Mouse (Mus musculus) Patski (cell line): ENCODE measurements at regions not wholly inside any gene's neighbourhood (a gene's known extent, or its start where the extent isn't known, plus 50 kb on each side); places are given as distances from the start of the nearest gene placed in this dataset.

Source experiments
- ATAC-seq: fragments of 100-300 bp; one replicate; pipeline ENCODE4 v1.8.0; 2021
- CTCF ChIA-PET: fragments of 350-600 bp; sonication (Branson Sonifier 250); formaldehyde crosslinking; loops from one replicate; lab custom pipeline; 2022; ENCODE audit warnings: inconsistent platforms; lab: Charles Lee
- POLR2A ChIA-PET: fragments of 350-600 bp; sonication (Branson Sonifier 250); formaldehyde crosslinking; loops from one replicate; lab custom pipeline; 2022; ENCODE audit warnings: antibody characterized with exemption, inconsistent platforms; lab: Charles Lee
- DNase-seq: peaks from one replicate; pipeline ENCODE4 v3.0.0-alpha.2; 2011; ENCODE audit warnings: low read depth, low spot score
- H3K27me3 ChIP-seq: fragments of 371-371 bp; one replicate; pipeline ENCODE4 v1.5.1; 2021
- CTCF ChIP-seq: fragments of 100-300 bp; IDR thresholded peaks from one replicate; pipeline ENCODE4 v1.5.1; 2021
- in situ Hi-C: fragments of 300-500 bp; cut with MboI; formaldehyde crosslinking; loops from 3 replicates; pipeline ENCODE4 v1.11.1; 2018; ENCODE audit warnings: low pct_unique_long_range_greater_than_20kb, mixed read lengths

- no peak for DNase-seq
- CTCF ChIA-PET: interaction anchor here (0.6 kb wide), 1 partner anchor 942 kb away, joined by 3 read pairs; no protein-coding TSS in a partner anchor
- POLR2A ChIA-PET: no interaction called here
- ATAC-seq: no peak
- no peak for TF ChIP-seq CTCF
- in situ Hi-C loops: no loop called here
- H3K27me3 ChIP-seq: no peaks in the 10 kb centered on the region
These were observed 203.1 kb upstream of the Ddx18 start for GRCm38 (mm10) chr1:121770936-121771335.

GRCm38 (mm10) chr1:121760086-121760485, 192.3 kb upstream of the Ddx18 start:
- H3K27me3 ChIP-seq: no peaks in the 10 kb centered on the region
- no peak for TF ChIP-seq CTCF
- ChIA-PET CTCF (no interaction called here), POLR2A (no interaction called here)
- DNase-seq (no peak), ATAC-seq (no peak)
- in situ Hi-C loops: no loop called here

- in situ Hi-C loops: no loop called here
- H3K27me3 ChIP-seq: no peaks in the 10 kb centered on the region
- CTCF ChIA-PET: no interaction called here
- POLR2A ChIA-PET: no interaction called here
- no peak for TF ChIP-seq CTCF
- ATAC-seq (no peak), DNase-seq (no peak)
These were observed 177.4 kb upstream of the Ddx18 start for GRCm38 (mm10) chr1:121745181-121745580.

- no peak for DNase-seq
- ChIA-PET CTCF (no interaction called here), POLR2A (no interaction called here)
- in situ Hi-C loops: no loop called here
- no peaks in the 10 kb centered on the region for H3K27me3 ChIP-seq
- TF ChIP-seq CTCF: no peak
- ATAC-seq: no peak
These were observed 167.4 kb upstream of the Ddx18 start for GRCm38 (mm10) chr1:121735113-121735719.

- DNase-seq (no peak), ATAC-seq (no peak)
- in situ Hi-C loops: no loop called here
- H3K27me3 ChIP-seq: no peaks in the 10 kb centered on the region
- ChIA-PET CTCF (no interaction called here), POLR2A (no interaction called here)
- no peak for TF ChIP-seq CTCF
These were observed 166.8 kb upstream of the Ddx18 start for GRCm38 (mm10) chr1:121734456-121735112.

DNA sequence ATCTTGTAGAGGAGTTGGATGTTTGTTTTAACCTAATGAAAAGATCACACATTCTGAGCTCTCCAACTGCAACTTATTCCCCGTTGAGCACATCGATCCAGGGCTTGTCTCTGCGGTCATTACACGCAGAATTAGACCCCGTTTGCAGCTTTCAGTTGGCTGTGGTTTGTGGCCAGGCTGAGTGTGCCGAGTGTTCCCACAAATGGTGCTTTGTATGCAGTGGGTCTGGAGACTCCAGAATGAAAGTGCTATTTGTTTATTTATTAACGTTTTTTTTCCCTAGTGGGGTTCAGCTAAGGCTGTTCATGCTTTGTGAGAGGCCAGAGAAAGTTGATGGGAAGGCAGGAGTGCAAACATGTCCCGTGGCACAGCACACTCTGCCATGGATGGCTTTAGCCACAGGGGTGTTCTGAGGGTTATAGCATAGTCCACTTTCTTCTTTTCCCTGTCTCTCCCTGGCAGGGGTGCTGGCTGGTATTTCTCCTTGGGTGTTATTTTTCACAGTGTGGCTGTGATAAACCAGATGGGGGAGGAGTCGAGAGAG, 141.6 kb upstream of the Ddx18 start:
- DNase-seq (no peak), ATAC-seq (no peak)
- no peaks in the 10 kb centered on the region for H3K27me3 ChIP-seq
- ChIA-PET POLR2A (no interaction called here), CTCF (no interaction called here)
- in situ Hi-C loops: no loop called here
- TF ChIP-seq CTCF: no peak

DNA sequence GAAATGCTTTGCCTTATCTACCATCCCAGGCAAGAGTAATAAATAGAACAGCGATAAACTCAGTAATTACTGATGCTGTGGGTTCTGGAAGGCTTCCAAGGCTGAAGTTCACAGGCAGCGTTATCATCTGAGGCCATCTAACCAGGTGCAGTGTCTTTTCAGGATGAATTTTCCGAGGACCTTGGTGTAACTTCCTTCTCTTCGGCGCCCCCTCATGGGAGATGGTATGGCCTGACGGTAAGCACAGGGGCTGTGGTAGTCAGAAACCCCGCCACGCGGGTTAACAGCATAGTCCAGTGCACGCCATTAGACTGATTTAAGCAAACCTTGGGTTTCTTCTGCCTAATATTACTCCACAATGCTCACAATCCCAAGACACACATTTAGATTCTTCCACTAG, 140.5 kb upstream of the Ddx18 start:
- ATAC-seq: no peak
- POLR2A ChIA-PET: no interaction called here

GRCm38 (mm10) chr1:121701826-121702225, 134.0 kb upstream of the Ddx18 start:
- in situ Hi-C loops: no loop called here
- TF ChIP-seq CTCF: no peak
- ChIA-PET CTCF (no interaction called here), POLR2A (no interaction called here)
- DNase-seq: no peak
- no peak for ATAC-seq
- no peaks in the 10 kb centered on the region for H3K27me3 ChIP-seq

More for the DNA sequence above, 140.5 kb upstream of the Ddx18 start:
- no peaks in the 10 kb centered on the region for H3K27me3 ChIP-seq
- in situ Hi-C loops: no loop called here
- TF ChIP-seq CTCF: no peak
- CTCF ChIA-PET: no interaction called here
- DNase-seq: no peak

- POLR2A ChIA-PET: no interaction called here
- in situ Hi-C loops: no loop called here
- ATAC-seq (no peak), DNase-seq (no peak)
- CTCF ChIA-PET: no interaction called here
- H3K27me3 ChIP-seq: peaks cover 5% of the 10 kb centered on the region
- no peak for TF ChIP-seq CTCF
These were observed 86.1 kb upstream of the Ddx18 start for GRCm38 (mm10) chr1:121653901-121654300.

GRCm38 (mm10) chr1:121650071-121650470, 82.3 kb upstream of the Ddx18 start:
- CTCF ChIA-PET: no interaction called here
- TF ChIP-seq CTCF: no peak
- POLR2A ChIA-PET: no interaction called here
- in situ Hi-C loops: no loop called here
- peaks cover 5% of the 10 kb centered on the region for H3K27me3 ChIP-seq
- ATAC-seq (no peak), DNase-seq (no peak)

GRCm38 (mm10) chr1:121631466-121631865, 63.7 kb upstream of the Ddx18 start:
- ATAC-seq (no peak), DNase-seq (no peak)
- CTCF ChIA-PET: no interaction called here
- no peaks in the 10 kb centered on the region for H3K27me3 ChIP-seq
- in situ Hi-C loops: no loop called here
- TF ChIP-seq CTCF: no peak
- POLR2A ChIA-PET: no interaction called here
